Mouse (Mus musculus) embryonic fibroblast, embryonic 13.5 days (primary cell): ENCODE measurements around the gene Ccnjl.

Experiments
- CTCF ChIP-seq: IDR thresholded peaks from 2 replicates; pipeline ENCODE4 v1.5.1; 2011; ENCODE audit warnings: mild to moderate bottlenecking, control low read depth, low read length, moderate library complexity, borderline replicate concordance; ENCODE audit not compliant: insufficient read depth
- POLR2A ChIP-seq: IDR thresholded peaks from 2 replicates; pipeline ENCODE4 v1.6.1; 2011; ENCODE audit warnings: low read depth, mild to moderate bottlenecking, control low read depth, low read length, moderate library complexity

GRCm38 (mm10) chr11:43586324-43587090 lies 57.9 kb downstream of the Ccnjl start, which contains the start of gene 4933415A04Rik:
- TF ChIP-seq CTCF (no peak), POLR2A (no peak)
